Mouse (Mus musculus) frontal cortex, postnatal 14 days (tissue): ENCODE results near the gene Oscar.

Experiments used
- DNase-seq, 2 experiments: peaks; one replicate each; pipeline ENCODE4 v3.0.0; 2022; ENCODE audit warnings: low spot score in 2 of 2

Oscar gene

DNA sequence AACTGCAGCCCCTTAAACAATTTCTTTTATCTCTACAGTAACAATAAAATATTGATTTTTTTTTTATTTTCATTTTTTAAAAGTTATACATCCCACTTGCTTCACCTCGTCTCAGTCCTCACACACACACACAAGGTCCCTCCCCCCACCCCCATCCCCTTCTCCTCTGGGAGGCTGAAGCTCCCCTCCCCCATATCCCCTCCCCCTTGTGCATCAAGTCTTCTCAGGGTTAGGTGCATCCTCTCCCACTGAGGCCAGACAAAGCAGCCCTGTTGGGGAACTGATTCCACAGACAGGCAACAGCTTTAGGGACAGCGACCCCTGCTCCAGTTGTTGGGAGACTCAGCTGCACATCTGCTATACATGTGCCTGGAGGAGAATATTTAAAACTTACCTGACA lies 48.6 kb downstream of the Oscar start:
- no peak for DNase-seq
